Mouse (Mus musculus) forebrain, embryonic 12.5 days (tissue): ENCODE measurements at regions not wholly inside any gene's neighbourhood (a gene's known extent, or its start where the extent isn't known, plus 50 kb on each side); places are given as distances from the start of the nearest gene placed in this dataset.
A peak's percentile ranks its signal among the peaks of the same experiment; 100 is the strongest.

Source experiments
- ATAC-seq: fragments of 200-750 bp; cut with Nextera tagmentation; 2 replicates; pipeline ENCODE4 v1.8.0; 2017; ENCODE audit warnings: moderate TSS enrichment; ENCODE audit not compliant: low FRiP score
- H3K27ac ChIP-seq: fragments of 300-500 bp; sonication (generic); 2 replicates; pipeline ENCODE4 v1.5.1; 2016; ENCODE audit warnings: mild to moderate bottlenecking
- H3K27me3 ChIP-seq: fragments of 300-500 bp; sonication (generic); 2 replicates; pipeline ENCODE4 v1.6.1; 2016; ENCODE audit warnings: mild to moderate bottlenecking
- H3K36me3 ChIP-seq: fragments of 300-500 bp; sonication (generic); replicated peaks from 2 replicates; pipeline ENCODE4 v1.6.1; 2016; ENCODE audit warnings: mild to moderate bottlenecking
- H3K4me1 ChIP-seq: fragments of 300-500 bp; sonication (generic); 2 replicates; pipeline ENCODE4 v1.6.1; 2016
- H3K4me2 ChIP-seq: fragments of 300-500 bp; sonication (generic); 2 replicates; pipeline ENCODE4 v1.6.1; 2016; ENCODE audit warnings: mild to moderate bottlenecking, moderate library complexity
- H3K4me3 ChIP-seq: fragments of 300-500 bp; sonication (generic); replicated peaks from 2 replicates; pipeline ENCODE4 v1.5.1; 2016; ENCODE audit warnings: mild to moderate bottlenecking
- H3K9ac ChIP-seq: fragments of 300-500 bp; sonication (generic); 2 replicates; pipeline ENCODE4 v1.6.1; 2016; ENCODE audit warnings: mild to moderate bottlenecking
- H3K9me3 ChIP-seq: fragments of 300-500 bp; sonication (generic); 2 replicates; pipeline ENCODE4 v1.6.1; 2016
- WGBS: fragments of 180-500 bp; shearing (Covaris S2); methylation state at CpG from one replicate; pipeline ENCODE4 v1.1.7; 2016; 5-methylcytosine and 5-hydroxymethylcytosine counted together

DNA sequence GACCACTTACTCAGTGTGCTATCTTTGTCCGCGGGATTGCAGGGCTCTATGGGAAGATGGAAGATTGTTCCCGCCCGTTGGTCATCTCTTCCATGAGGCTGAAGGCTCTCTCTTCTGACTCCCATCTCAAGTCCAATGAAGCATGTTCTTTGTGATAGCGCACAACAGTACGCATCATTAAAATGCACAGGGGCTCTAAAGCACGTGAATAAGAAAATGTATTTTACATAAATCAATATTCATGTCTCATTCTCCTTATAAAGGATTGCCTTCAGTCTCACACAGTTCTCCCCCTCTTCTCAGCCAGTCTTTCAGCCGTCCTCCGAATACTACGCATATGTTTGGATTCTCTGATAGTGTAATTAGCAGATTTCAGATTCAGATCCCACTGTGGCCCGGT is 420.4 kb downstream of the Cdh26 start:
- H3K4me1 ChIP-seq: peaks cover 30% of the 10 kb centered on the region
- no peak overlapping the region for H3K9ac ChIP-seq
- ATAC-seq: peak; percentile 52; the same call in 1 of the 2 replicates
- H3K4me2 ChIP-seq: no peak overlapping the region
- H3K4me3 ChIP-seq: no peak overlapping the region
- 0 out of 2 replicates have a peak, but pooled peaks cover 5% of the 10 kb centered on the region for H3K27me3 ChIP-seq
- H3K36me3 ChIP-seq: no peaks in the 10 kb centered on the region
- peak overlapping the region; percentile 66 for H3K27ac ChIP-seq
- 54% methylated on average over 11 of the region's 11 CpGs for WGBS
- H3K9me3 ChIP-seq: no peaks in the 10 kb centered on the region

- ATAC-seq: no peak
- Histone ChIP-seq H3K4me1 (peaks cover 30% of the 10 kb centered on the region), H3K27me3 (0 out of 2 replicates have a peak, but pooled peaks cover 5% of the 10 kb centered on the region), H3K4me2 (no peak overlapping the region), H3K9ac (no peak overlapping the region), H3K36me3 (no peaks in the 10 kb centered on the region), H3K27ac (no peak overlapping the region), H3K4me3 (no peak overlapping the region), H3K9me3 (no peaks in the 10 kb centered on the region)
- WGBS: 83% methylated on average over 1 of the region's 1 CpGs
Measured at GRCm38 (mm10) chr2:178854012-178854411, 423.7 kb downstream of the Cdh26 start.

DNA sequence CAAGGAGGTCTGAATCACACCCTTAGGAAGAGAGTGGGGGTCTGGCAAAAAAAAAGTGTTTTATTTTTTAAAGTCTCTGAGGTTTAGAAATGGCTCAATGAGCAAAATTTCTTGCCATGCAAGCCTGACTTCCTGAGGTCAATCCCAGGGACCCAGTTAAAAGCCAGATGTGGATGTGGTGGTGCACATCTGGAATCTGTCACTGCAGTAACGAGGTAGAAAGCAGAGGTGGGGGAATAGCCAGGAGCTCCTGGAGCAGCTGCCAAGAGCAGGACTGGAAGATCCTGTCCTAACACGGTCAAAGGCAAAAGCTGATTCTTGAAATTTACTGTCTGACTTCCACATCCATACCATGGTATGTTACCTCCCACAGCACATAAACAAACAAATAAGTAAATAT is 424.4 kb downstream of the Cdh26 start:
- ATAC-seq: no peak
- H3K27ac ChIP-seq: no peak overlapping the region
- no peak overlapping the region for H3K9ac ChIP-seq
- no peaks in the 10 kb centered on the region for H3K36me3 ChIP-seq
- H3K4me1 ChIP-seq: peaks cover 30% of the 10 kb centered on the region
- WGBS: 58% methylated on average over 2 of the region's 2 CpGs
- H3K4me3 ChIP-seq: no peak overlapping the region
- H3K4me2 ChIP-seq: no peak overlapping the region
- 0 out of 2 replicates have a peak, but pooled peaks cover 5% of the 10 kb centered on the region for H3K27me3 ChIP-seq
- no peaks in the 10 kb centered on the region for H3K9me3 ChIP-seq

GRCm38 (mm10) chr2:178862620-178863019 is 432.3 kb downstream of the Cdh26 start:
- H3K4me3 ChIP-seq: no peak overlapping the region
- no peak overlapping the region for H3K27ac ChIP-seq
- no peaks in the 10 kb centered on the region for H3K27me3 ChIP-seq
- H3K9me3 ChIP-seq: no peaks in the 10 kb centered on the region
- no peak overlapping the region for H3K9ac ChIP-seq
- no peaks in the 10 kb centered on the region for H3K4me1 ChIP-seq
- H3K4me2 ChIP-seq: no peak overlapping the region
- no peaks in the 10 kb centered on the region for H3K36me3 ChIP-seq
- ATAC-seq: no peak

- H3K4me2 ChIP-seq: no peak overlapping the region
- H3K9ac ChIP-seq: no peak overlapping the region
- H3K4me1 ChIP-seq: no peaks in the 10 kb centered on the region
- H3K27ac ChIP-seq: no peak overlapping the region
- no peaks in the 10 kb centered on the region for H3K36me3 ChIP-seq
- ATAC-seq: no peak
- no peaks in the 10 kb centered on the region for H3K9me3 ChIP-seq
- H3K4me3 ChIP-seq: no peak overlapping the region
- 69% methylated on average over 3 of the region's 3 CpGs for WGBS
- H3K27me3 ChIP-seq: no peaks in the 10 kb centered on the region
Measured at GRCm38 (mm10) chr2:178867086-178867485, 436.8 kb downstream of the Cdh26 start.

DNA sequence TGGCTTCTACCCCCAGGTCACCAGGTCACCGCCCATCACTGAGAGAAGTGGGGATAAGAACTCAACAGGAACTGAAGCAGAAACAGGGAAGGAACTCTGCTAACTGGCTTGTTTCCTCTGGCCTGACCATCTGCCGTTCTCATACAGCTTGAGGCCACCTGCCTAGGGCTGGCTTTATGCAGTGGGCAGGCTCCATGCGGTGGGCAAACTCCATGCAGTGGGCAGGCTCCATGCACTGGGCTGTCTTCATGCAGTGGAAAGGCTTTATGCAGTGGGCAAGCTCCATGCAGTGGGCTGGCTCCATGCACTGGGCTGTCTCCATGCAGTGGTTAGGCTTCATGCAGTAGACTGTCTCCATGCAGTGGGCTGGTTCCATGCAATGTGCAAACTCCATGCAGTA is 438.8 kb downstream of the Cdh26 start:
- H3K27ac ChIP-seq: no peak overlapping the region
- H3K9ac ChIP-seq: no peak overlapping the region
- ATAC-seq: no peak
- WGBS: 85% methylated on average over 3 of the region's 3 CpGs
- H3K4me3 ChIP-seq: no peak overlapping the region
- H3K27me3 ChIP-seq: no peaks in the 10 kb centered on the region
- H3K4me1 ChIP-seq: no peaks in the 10 kb centered on the region
- no peaks in the 10 kb centered on the region for H3K36me3 ChIP-seq
- no peaks in the 10 kb centered on the region for H3K9me3 ChIP-seq
- H3K4me2 ChIP-seq: no peak overlapping the region

GRCm38 (mm10) chr2:178878436-178878835 is 448.1 kb downstream of the Cdh26 start:
- ATAC-seq: no peak
- Histone ChIP-seq H3K36me3 (no peaks in the 10 kb centered on the region), H3K4me1 (no peaks in the 10 kb centered on the region), H3K9ac (no peak overlapping the region), H3K27me3 (no peaks in the 10 kb centered on the region), H3K27ac (no peak overlapping the region), H3K9me3 (no peaks in the 10 kb centered on the region), H3K4me2 (no peak overlapping the region), H3K4me3 (no peak overlapping the region)
- WGBS: 90% methylated on average over 12 of the region's 12 CpGs

DNA sequence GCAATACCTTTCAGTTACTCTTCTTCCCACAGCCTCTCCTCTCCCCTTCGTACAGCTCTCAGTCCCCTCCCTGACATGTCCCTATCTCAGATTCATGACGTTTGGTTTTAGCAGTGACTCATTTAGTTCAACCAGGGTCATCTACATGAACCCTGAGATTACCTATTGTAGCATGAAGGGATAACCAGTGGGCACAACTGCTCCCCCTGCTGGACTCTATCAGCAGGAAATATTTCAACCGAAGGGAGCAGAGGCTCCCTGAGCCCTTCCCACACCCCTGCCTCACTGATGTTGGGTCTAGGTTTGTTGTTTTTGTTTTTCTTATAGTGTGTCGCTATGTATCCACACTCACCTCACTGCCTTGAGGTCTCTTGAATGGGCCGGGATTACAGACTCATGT is 455.4 kb downstream of the Cdh26 start:
- WGBS: 56% methylated on average over 5 of the region's 5 CpGs
- Histone ChIP-seq H3K4me3 (no peak overlapping the region), H3K27ac (no peak overlapping the region), H3K9me3 (no peaks in the 10 kb centered on the region), H3K9ac (no peak overlapping the region), H3K4me2 (no peak overlapping the region), H3K27me3 (no peaks in the 10 kb centered on the region), H3K4me1 (no peaks in the 10 kb centered on the region), H3K36me3 (no peaks in the 10 kb centered on the region)
- ATAC-seq: no peak

- Histone ChIP-seq H3K4me3 (no peak overlapping the region), H3K36me3 (no peaks in the 10 kb centered on the region), H3K4me1 (no peaks in the 10 kb centered on the region), H3K4me2 (no peak overlapping the region), H3K27me3 (no peaks in the 10 kb centered on the region), H3K9ac (no peak overlapping the region), H3K9me3 (no peaks in the 10 kb centered on the region), H3K27ac (no peak overlapping the region)
- 70% methylated on average over 6 of the region's 6 CpGs for WGBS
- peak; percentile 14; the same call in 1 of the 2 replicates for ATAC-seq
Measured at GRCm38 (mm10) chr2:178888704-178889103, 458.4 kb downstream of the Cdh26 start.

DNA sequence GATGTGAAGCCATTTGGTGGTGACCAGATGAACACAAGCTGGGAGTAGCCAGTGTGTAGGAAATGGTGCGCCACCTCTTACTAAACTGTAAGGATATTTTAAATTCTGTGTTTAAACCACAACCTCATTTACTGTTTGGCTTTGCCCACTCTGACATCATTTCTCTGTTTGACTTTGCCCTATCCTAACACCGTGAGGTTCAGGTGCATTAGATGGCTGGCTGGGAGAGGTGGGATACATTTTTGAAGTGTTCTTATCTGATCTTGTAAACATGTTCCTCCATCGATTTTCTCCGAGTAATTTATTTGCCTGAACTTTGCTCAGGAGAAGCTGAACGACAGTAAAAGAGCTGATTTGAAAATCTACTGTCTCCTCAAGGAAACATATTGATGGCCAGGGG is 472.1 kb downstream of the Cdh26 start:
- Histone ChIP-seq H3K4me3 (no peak overlapping the region), H3K27ac (no peak overlapping the region), H3K4me1 (no peaks in the 10 kb centered on the region), H3K4me2 (no peak overlapping the region), H3K36me3 (no peaks in the 10 kb centered on the region), H3K9ac (no peak overlapping the region), H3K9me3 (no peaks in the 10 kb centered on the region), H3K27me3 (no peaks in the 10 kb centered on the region)
- WGBS: 92% methylated on average over 5 of the region's 5 CpGs
- no peak for ATAC-seq

GRCm38 (mm10) chr2:178909325-178909724 is 479.0 kb downstream of the Cdh26 start:
- no peak overlapping the region for H3K27ac ChIP-seq
- WGBS: 69% methylated on average over 7 of the region's 7 CpGs
- ATAC-seq: peak; percentile 20; the same call in 1 of the 2 replicates

DNA sequence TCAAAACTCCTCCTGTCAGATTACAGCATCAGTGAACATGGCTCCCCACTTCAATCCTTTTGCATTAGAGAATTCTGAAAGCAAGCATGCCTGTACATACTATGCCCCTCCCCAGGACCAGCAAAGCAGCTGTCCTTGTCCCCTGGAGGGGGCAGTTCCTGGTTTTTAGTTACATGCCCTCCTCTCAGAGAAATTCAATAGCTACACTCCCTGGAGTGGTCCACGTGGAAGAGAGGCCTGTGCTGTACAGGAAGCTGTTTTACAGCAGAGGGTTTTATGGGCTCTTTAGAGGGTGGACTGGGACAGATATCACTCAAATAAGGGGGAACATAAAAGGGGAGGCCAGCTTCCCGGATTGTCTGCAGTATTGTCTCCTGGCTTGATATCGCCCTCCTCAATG is 481.3 kb downstream of the Cdh26 start:
- Histone ChIP-seq H3K36me3 (no peaks in the 10 kb centered on the region), H3K4me1 (peaks cover 2% of the 10 kb centered on the region), H3K9ac (no peak overlapping the region), H3K27me3 (no peaks in the 10 kb centered on the region), H3K4me2 (no peak overlapping the region), H3K9me3 (no peaks in the 10 kb centered on the region), H3K4me3 (no peak overlapping the region), H3K27ac (no peak overlapping the region)
- ATAC-seq: no peak
- WGBS: 74% methylated on average over 3 of the region's 3 CpGs

More at GRCm38 (mm10) chr2:178909325-178909724, 479.0 kb downstream of the Cdh26 start:
- Histone ChIP-seq H3K9me3 (no peaks in the 10 kb centered on the region), H3K36me3 (no peaks in the 10 kb centered on the region), H3K4me3 (no peak overlapping the region), H3K4me1 (no peaks in the 10 kb centered on the region), H3K9ac (no peak overlapping the region), H3K27me3 (no peaks in the 10 kb centered on the region), H3K4me2 (no peak overlapping the region)

DNA sequence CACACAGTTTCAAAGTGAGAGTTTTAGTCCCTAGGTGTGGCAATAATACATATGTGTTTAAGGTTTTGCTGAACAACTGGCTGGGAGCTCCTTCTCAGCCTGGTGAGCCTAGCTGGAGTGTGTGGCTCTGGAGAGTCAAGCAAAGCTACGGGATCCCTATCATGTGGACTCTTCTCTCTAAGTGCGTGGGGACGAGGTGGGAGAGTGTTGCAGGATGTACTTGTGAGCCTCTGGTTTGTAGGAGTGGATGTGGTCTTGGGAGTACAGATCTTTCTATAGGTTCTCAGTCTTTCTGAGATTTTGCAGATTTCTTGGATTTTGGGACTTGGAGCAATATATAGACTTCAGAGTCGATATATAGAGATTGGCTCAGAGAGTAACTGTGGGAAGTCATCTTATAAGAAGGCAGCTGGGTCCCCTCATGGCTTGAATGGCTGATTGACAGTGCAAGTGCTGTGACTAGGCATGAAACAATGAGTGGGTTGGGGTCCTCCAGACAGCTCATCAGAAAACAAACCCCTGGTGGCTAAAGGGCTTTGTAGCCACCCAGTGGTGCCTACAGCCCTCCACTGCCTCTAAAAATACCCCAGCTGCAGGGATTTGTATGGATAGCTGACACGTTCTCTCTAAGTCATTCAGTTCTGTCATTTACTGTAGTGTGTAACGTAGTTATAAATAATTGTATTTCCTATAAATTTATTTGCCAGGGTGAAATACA is 486.1 kb downstream of the Cdh26 start:
- Histone ChIP-seq H3K27ac (no peak overlapping the region), H3K4me2 (no peak overlapping the region), H3K27me3 (no peaks in the 10 kb centered on the region), H3K4me1 (peaks cover 11% of the 10 kb centered on the region), H3K9ac (no peak overlapping the region), H3K36me3 (no peaks in the 10 kb centered on the region), H3K4me3 (no peak overlapping the region), H3K9me3 (no peaks in the 10 kb centered on the region)
- ATAC-seq: no peak
- WGBS: 58% methylated on average over 6 of the region's 6 CpGs
